Mouse (Mus musculus) erythroblast, adult 5-6 weeks (primary cell): ENCODE data around the gene Grik2. TPM values are rescaled to one million over a fixed set of nuclear protein-coding genes. Genes with fewer than 3 reads are reported as not detected.
"Not testable (repeated sequence)": the region's sequence is repeated elsewhere in the genome, so short reads cannot be mapped to it uniquely, and the experiment has no call there.

Experiments used
- ATAC-seq: replicated peaks from 2 replicates; pipeline ENCODE4 v1.8.0; 2016; ENCODE audit warnings: moderate number of reproducible peaks, mild to moderate bottlenecking, moderate TSS enrichment, inconsistent platforms; ENCODE audit not compliant: poor library complexity, low FRiP score, severe bottlenecking
- total RNA-seq, 2 experiments: library from RNA; stranded (forward) in 1 of 2; stranded (reverse) in 1 of 2; fragments of 150-400 nt in 1 of 2; fragments of 200-764, 138-1000 nt in 1 of 2; gene quantifications; 2 replicates each; pipeline versions ENCODE4 v1.2.3 to v1.2.4; 2015 to 2017; ENCODE audit warnings: low replicate concordance in 2 of 2

Gene Grik2
- total RNA-seq, 2 experiments from 2014 or later, result not detected

DNA sequence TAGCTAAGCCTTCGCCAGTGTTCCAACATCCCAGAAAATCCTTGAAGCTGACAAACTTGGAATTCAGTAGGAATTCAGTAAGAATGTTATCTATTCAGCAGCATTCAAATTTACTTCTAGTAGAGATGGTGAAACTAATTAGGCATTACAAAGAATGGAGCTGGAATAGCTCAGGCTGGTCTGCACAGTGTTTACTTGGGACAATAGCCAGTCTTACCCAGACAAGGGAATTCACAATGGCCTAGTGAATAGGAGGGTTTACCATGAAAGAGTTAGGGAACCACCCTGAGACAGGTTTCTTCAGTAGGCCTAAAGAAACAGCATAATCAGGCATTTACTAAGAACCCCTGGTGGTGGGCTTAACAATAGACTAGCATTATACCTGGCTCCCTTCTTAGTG is 371.4 kb downstream of the Grik2 start:
- not testable (repeated sequence) for ATAC-seq

DNA sequence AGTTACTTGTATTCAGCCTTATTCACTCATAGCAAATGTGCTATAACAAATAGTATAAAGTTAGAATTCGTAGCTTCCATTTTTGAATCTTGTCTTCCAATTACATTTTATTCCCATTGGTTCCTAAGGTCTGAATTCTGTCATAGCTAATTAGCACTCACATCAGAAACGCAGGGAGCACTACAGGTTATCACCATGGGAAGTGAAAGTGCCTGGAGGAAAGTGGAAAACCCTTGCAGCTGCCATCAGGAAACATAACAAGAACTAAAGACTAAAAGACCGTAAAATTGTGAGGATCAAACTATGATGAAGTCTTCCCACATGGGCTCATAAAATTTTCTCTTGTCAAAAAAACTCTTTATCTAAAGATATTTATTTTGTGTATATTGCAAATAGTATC is 405.6 kb downstream of the Grik2 start:
- no peak for ATAC-seq

DNA sequence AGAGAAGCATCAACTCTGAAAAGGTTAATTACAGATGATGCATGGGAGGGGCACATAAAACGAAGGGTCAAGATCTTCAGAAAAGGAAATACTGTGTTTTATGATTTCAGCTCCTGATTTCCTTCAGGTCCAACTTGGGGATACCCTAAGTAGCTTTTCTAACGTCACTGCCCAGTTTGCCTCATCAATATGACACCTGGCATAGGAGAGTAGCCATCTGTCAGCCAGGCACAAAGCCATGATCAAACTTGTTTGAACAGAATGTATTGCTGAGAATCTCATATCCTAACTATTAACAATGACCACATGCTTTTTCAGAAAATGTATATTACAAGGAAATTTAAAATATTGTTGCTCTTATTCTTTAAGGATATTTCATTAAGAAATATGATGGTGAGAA is 406.7 kb downstream of the Grik2 start:
- no peak for ATAC-seq

DNA sequence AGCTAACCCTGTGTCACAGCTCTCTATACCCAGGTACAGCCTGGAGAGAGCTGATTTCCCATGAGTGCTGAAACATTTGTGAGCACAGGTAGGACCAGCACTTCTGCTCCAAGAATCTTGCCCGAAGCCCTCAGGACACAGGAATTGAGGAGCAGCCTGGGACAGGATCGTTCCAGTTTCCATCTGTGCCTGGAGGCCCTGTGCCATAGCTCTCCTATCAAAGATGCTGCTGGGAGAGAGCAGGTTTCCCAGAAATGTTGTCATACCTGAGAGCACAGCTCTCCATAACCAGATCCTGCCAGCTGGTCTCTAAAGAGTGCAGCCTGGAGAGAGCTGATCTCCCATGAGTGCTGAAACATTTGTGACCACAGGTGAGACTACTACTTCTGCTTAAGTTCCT is 420.0 kb downstream of the Grik2 start:
- ATAC-seq, result no peak

DNA sequence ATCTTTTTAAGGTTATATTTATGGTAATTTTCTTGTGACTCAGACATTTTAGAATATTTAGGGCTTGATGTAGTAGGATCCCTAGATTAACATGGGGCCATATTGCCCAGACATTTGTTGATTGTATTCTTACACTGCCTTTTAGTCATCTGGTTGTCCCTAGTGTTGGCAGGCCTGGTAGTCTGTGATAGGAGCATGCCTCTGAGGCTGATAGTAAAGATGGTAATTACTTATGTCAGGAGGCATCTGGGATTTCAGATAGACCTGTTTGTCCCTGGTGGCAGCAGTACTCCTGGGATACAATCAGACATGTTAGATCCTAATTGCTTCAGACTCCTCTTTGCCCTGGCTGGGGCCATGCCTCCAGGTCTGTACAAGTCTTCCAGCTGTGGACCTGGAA is 423.3 kb downstream of the Grik2 start:
- ATAC-seq, result no peak

DNA sequence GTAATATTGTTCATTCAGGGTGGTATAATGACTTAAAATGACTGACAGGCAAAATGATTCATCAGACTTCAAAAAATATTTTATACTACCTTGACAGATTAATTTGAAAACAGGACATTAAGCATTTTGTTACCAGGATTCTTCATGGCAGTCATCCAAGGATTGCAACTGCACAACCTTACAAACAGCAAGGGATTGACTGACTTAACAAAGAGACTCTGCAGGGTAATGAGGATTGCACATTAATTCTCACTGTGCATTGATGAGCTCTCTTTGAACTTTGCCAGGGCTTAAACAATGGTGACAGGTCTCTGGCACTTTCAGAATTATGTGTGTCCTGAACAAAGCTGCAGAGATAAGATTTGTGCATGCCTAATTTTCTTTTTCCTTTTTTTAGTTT is 466.2 kb downstream of the Grik2 start:
- no peak for ATAC-seq

DNA sequence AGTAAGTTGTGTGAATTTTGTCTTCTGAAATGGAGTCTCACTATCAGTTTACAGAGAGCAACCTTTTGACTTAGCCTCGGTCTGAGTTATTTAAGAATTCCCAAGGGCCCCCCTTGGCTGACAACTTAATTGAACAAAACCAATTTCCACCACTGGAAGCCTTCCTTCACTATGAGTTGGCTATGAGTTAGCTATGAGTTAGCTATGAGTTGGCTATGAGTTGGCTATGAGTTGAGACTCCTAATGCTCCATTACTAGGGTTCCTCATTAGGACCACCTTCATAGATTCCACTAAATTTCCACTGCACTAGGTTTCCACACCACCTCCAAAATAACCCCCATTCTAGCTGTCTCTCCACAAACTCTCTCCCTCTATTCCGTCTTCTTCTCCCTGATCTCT is 468.7 kb downstream of the Grik2 start:
- no peak for ATAC-seq

DNA sequence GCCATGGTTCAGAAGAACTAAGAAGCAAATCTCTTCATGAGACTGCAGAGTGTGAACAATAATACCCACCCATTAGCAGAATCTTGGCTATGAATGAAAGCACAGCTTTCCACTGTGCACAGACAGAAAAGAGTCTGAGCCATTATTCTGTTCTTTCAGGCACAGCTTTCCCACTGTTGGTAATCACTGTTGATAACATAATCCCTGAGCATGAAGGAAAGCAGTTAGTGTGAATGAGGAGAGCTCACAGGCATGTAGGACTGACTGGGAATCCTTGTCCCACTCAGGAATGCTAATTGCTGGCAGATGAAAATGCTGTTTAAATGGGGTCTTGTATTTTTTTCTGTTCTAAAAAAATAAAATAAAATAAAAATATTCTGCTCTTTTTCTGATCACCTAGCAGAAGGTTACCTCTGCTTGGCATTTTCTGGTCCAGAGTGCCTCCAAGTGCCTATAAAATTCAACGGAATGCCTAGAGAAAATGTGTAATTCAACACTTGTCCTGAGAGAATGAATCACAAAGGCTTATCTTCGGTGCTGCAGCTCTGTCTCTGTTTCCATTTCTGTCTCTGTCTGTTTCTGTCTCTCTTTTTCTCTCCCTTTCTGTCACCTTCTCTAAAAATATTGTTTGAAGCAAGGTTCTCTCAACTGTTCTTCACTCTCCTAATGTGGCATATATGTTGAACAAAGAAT is 532.2 kb downstream of the Grik2 start:
- no peak for ATAC-seq

DNA sequence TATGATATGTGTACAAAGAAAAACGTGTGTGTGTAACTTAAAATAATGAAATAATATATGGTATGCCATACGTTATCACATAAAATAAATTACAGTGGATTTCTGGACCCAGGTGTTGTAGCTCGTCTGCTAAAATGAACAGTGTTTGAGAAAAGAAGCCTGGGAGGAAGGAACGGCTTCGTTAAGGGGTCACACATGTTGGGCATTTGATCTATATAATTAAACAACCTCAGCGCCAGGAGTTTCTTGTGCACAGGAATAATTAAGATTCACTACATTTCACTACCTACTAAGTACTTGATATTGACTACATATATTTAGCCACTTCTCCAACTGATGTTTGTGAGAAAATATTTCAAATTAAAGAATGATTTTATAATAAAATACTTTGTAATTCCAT is 551.2 kb downstream of the Grik2 start:
- ATAC-seq, result not testable (repeated sequence)

DNA sequence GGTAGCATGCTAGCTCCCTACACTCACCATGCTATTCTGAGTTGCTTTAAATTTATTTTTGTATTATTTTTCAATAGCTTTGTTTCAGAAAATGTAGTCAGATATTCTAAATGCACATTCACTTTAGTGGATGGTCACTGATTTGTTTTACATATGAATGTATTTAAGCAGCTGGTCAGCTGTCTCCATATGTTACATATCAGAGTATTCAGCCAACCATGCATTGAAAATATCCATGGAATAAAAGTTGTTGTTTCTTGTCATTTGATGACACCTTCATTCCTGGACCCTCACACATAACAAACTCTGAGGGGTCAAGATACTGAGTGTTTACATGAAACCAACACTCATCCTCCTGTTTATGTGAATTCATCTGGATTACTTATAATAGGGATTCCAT is 551.7 kb downstream of the Grik2 start:
- not testable (repeated sequence) for ATAC-seq

DNA sequence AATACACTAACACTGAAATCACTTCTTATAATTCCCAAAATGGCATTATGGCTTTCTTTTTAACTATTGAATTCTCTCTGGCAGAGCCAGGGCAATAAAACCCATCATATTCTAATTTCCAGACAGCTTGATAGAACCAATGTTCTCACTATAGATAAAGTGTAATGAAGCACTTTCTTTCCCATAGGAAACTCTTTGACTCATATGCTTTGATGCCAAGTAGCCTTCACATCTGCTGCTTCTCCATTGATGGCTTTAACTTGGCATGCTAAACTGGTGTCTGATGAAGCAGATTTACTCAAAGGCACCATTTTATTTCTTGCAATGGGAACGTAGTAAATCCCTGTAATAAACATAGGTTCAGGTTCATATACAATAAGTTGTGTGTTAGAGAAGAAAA is 568.5 kb downstream of the Grik2 start:
- ATAC-seq, result no peak

DNA sequence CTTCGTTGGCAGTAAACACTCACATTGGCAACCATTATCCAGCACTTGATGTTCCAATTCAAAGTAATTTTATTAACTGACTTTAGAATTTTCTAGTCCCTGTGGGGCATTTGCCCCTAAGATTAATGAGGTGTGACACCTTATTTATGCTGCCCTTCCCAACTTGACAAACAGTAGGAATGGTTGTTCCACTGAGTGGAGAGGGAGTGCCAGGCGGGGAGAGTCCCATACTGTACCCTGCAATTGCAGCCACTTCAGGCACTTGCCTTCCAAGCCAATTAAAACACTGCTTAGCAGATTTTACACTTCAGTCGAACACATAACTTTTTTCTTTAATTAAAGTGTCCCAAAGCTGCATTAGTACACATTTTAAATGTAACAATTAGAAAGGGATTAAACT is 568.9 kb downstream of the Grik2 start:
- no peak for ATAC-seq

DNA sequence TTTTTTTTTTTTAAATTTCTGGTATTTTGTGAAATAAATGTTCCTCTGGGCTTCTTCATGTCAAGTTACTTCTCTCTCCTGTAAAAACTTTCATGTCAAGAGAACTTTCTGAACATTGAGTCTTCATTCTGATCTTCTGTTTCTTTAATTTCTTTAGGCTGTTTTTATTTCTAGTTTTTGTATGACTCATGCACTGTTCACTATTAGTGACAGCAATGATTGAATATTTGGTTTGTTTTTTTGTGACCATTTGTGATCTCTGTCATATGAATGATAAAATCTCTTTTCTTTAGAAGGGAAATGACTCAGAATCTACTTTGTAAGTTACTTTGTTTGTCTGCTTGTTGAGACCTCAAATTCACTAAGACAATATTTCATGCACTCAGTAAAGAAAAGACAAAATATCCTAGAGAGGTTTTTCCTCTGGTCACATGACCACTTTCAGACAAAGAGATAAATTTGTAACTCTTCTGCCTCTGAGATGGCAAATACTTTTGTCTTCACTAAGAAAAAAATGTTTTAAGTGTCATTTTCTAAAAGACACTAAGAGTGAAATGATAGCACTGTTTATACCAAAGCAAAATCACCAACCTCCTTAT is 596.7 kb downstream of the Grik2 start:
- ATAC-seq, result no peak

DNA sequence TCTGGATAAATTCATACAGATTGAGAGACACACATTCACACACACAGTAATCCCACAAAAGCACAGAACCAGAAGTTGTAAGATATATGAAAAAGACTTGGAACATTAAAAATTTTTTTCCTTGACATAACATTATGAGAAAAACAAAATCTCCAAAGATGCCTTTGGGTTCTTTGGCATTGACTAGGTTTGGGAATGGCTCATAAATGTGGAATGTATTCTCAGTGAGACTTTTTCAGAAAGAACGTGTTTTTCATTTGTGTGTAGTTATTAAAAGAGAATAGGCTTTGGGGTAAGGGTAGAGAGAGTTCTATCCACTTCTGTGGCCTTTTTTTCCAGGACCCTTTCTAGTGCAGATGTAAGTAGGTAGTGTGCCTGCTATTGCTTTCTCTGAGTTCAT is 597.3 kb downstream of the Grik2 start:
- no peak for ATAC-seq

DNA sequence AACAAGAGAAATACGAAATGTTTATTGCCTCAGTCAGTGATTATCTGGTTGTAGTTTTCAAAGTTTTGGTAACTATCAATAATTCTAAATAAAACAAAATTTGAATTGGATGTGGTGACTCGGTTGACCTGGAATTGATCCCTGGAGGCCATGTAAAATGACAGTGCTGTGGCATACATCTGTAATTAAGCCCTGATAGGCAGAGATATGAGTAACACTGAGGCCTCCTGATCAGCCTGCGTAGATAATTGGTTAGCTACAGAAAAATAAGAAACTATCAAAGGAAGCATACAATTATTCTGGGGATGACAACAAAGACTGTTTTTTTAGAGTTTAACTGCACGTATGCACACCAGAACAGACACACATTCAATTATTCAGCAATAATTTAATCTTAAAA is 634.4 kb downstream of the Grik2 start:
- no peak for ATAC-seq

DNA sequence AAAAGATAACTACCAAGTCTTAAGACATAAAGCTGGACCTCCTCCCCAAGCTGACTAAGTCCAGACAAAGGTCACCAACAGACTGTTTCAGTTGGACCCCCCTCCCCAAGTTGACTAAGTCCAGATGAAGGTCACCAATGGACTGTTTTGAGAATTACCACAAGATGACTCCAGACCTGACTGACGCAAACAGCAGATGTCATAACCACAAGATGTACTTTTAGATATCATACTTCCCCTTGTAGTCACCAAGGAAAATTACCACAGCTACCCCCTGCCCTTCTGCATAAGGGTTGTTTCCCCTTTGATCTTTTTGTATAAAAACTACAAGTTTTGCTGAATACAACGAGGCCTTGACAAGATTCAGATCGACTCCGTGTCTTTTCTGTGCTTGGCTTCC is 637.1 kb downstream of the Grik2 start:
- ATAC-seq, result not testable (repeated sequence)

DNA sequence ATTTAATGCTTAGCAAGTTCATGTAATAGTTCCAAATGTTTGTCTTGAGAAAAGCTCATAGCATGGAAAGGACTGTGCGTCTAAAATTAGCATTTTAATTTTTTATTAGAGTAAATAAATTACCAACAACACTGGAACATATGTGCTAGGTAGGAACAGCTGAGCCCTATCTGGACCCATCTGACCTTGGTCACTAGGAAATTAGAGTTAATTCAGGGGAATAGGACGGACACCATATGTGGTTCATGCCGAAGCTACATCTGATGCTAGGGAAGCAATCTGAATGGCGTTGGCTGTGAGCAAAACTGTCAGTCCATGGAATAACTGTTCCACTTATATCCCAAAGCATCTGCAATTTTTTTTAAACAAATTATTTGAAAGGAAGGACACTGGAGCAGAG is 638.9 kb downstream of the Grik2 start:
- no peak for ATAC-seq

DNA sequence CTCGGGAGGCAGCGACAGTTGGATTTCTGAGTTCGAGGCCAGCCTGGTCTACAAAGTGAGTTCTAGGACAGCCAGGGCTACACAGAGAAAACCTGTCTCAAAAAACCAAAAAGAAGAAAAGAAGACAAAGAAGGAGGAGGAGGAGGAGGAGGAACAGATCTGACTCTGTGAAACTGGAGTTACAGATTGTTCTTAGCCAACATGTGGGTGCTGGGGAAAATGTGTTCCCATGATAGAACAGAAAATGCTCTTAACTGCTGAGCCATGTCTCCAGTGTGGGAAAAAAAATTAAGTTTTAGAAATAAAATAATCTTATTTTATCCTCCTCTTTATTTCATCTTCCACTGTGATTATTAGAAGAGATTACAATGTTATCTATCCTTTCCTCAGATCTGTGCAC is 645.9 kb downstream of the Grik2 start:
- ATAC-seq, result no peak

DNA sequence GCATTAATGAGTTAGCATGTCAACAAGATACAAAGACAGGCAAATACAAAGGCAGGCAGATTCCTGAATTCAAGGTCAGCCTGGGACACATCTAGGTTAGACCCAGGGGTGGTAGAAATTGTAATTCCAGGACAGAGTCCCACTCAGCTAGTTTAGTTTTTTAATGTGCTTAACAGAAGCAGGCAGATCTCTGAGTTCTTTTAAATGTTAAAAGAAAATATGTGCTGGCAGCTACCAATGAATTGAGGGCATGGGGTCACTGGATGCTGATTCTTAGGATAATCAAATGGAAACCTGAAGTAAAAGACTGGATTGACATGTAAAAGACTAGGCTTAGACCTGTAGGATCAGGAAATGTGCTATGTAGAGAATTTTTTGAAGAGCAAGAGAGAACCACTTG is 651.8 kb downstream of the Grik2 start:
- no peak for ATAC-seq

DNA sequence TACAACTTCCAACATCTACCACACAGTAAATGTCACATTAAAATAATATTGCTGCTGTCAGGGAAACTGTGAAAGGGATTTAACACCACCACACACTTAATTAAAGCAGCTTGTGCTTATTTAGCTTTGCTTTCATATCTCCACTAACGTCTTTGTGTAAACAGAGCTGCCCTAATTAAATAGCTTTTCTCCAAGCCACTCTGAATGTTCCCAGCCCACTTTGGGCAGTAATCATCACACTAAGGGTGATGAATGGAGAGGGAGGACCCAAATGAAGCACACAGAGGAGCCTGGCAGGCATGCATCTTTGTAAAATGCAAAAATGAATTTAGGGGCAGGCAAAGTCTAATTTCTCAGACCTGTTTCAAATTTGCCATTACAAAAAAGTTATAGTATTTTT is 657.3 kb downstream of the Grik2 start:
- no peak for ATAC-seq

DNA sequence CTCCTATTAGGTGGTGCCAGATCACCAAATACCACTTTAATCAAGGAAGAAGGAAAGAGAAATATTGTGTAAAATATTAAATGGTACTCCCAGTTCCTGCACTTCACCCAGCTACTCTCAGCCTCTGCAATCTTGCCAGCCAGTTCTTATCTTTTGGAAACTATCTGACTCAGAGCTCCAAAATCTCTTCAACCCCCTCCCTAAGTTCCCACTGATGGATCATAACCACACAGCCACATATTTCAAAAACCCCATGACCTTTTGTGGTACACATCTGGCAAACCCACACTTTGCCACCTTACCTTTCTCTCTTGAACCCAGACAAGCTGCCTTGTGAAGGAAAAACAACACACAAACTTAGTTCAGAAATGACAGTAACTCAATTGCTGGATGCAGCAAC is 738.2 kb downstream of the Grik2 start:
- no peak for ATAC-seq

DNA sequence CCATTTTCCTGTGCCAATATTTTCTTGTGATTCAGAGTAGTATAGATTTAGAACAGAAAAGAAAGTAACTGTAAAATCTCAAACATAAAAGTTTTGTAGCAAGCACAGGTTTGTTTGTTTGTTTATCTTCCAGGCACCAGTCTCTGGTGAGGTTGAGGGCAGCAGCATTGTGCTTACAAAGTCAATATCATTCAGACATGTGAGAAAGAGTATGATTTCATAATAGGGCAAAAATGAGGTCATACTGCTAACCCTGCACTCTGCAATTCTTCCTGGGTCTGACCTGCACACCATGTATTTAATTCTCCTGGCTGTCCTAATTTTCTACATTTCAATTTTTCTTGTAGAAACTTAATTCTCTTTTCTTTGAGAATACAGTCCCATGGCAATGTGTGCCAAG is 739.2 kb downstream of the Grik2 start:
- ATAC-seq, result no peak
